Mouse (Mus musculus): ENCODE results near the gene Osbp2.

The Osbp2 gene

GRCm38 (mm10) chr11:3862661-3863453 lies 846 bp downstream of the Osbp2 start:
- no peak for DNase-seq (ENCODE audit: low spot score in 2 of 2)

DNA sequence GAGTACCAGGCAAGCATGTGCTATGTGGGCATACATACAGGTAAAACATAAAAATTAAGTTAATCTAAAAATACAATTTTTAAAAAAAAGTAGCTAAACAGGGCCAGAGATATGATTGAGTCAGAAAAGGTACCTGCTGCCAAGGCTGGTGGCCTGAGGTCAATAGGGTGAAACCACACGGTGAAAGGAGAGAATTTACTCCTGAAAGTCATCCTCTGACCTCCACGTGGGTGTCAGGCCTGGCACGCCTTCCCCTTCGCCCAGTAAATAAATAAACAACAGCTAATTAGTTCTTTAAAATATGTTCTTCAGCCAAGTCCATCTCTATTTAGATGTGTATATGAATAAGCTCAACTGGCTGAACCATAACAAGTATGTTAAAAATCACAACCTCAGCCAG lies 3.3 kb downstream of the Osbp2 start:
- no peak for DNase-seq (ENCODE audit: low spot score in 2 of 2)

- no peak for DNase-seq (ENCODE audit: low spot score in 2 of 2)
Measured at GRCm38 (mm10) chr11:3859778-3860177, 3.9 kb downstream of the Osbp2 start.

DNA sequence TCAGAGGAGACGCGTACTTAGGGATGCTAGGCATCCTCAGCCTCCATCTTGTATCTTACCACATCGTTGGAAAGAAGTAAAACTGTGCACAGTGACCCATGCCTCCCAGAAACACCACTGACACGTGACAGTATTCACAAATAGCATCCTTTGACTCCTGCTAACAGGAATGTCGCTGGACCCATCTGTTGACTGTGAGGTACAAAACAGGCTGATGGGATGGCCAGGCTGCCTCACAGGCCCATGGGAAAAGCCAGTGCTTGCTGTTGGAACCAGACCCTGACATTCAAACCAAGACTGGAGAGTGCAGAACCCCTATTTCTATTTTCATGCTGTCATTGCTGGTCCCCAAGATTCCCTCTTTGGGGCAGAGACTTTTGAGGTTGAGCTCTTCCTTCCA lies 5.8 kb downstream of the Osbp2 start:
- DNase-seq (ENCODE audit: low spot score in 2 of 2): no peak

- DNase-seq (ENCODE audit: low spot score in 2 of 2): peak in 1 of 2 experiments; percentile 48
Measured at GRCm38 (mm10) chr11:3855846-3856245, 7.9 kb downstream of the Osbp2 start.

DNA sequence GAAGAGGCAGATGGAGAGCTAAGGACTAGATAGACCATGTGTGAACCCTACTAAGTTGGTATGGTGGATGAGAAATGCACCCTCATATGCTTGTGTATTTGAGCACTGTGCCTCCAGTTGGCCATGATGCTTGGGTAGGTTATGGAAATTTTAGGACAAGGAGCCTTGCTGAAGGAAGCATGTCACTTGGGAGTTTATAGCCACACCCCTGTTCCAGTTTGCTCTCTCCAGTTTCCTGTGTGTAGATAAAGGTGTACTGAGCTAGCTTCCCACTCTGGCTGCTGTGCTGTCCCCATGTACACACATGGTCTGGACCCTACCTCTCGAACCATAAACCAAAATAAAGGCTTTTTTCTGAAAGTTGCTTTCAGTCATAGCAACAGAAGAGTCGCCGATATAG lies 9.5 kb downstream of the Osbp2 start:
- no peak for DNase-seq (ENCODE audit: low spot score in 2 of 2)

GRCm38 (mm10) chr11:3853481-3854034 lies 10.1 kb downstream of the Osbp2 start:
- DNase-seq (ENCODE audit: low spot score in 2 of 2): peak; percentile 77 to 84

GRCm38 (mm10) chr11:3853031-3853430 lies 10.7 kb downstream of the Osbp2 start:
- DNase-seq (ENCODE audit: low spot score in 2 of 2): no peak

GRCm38 (mm10) chr11:3851872-3852271 lies 11.8 kb downstream of the Osbp2 start:
- peak in 1 of 2 experiments; percentile 49 for DNase-seq (ENCODE audit: low spot score in 2 of 2)

DNA sequence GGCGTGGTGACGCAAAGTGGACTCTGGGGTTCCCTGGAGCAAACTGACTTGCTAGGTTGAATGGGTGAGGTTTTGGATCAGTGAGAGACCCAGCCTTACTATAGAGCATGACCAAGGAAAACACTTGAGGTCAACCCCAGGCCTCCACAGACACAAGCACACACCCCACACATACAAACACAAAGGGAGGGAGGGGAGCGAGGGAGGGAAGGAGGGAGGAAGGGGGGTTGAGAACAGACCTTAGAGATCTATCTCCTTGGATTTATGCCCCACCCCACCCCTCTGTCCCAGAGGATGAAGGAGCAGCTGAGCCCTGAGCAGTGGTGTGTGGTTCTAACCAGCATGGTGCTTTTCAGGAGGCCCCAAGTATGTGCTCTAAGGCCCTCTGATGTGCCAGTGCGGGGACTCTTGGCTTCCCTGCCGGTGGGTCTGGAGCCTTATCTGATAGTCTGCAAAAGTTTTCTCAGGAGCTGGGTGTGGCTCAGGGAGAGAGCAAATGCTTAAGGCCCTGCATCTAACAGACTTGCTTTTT lies 12.9 kb downstream of the Osbp2 start:
- no peak for DNase-seq (ENCODE audit: low spot score in 2 of 2)

- peak; percentile 68 for DNase-seq (ENCODE audit: low spot score in 2 of 2)
Measured at GRCm38 (mm10) chr11:3850315-3850614, 13.4 kb downstream of the Osbp2 start.

- no peak for DNase-seq (ENCODE audit: low spot score in 2 of 2)
Measured at GRCm38 (mm10) chr11:3849469-3850314, 14.0 kb downstream of the Osbp2 start.

DNA sequence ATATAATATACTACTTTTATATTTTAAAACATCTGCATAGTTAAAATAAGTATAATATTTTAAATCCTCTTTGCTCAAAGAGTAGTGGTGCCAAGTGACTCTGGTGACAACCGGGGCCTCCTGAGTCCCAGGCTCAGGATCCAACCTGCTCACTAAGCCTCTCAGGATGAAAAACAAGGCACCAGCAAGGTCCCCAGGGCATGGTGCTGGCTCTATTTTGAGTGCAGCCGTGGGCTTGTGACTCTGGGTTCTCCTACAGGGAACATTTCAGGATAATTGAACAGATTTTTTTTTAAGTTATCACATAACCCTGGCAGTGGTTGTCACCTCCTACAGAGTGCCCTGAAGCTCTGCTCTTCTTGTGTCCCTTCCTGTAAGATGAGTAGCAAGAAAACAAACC lies 17.4 kb downstream of the Osbp2 start:
- DNase-seq (ENCODE audit: low spot score in 2 of 2): no peak

DNA sequence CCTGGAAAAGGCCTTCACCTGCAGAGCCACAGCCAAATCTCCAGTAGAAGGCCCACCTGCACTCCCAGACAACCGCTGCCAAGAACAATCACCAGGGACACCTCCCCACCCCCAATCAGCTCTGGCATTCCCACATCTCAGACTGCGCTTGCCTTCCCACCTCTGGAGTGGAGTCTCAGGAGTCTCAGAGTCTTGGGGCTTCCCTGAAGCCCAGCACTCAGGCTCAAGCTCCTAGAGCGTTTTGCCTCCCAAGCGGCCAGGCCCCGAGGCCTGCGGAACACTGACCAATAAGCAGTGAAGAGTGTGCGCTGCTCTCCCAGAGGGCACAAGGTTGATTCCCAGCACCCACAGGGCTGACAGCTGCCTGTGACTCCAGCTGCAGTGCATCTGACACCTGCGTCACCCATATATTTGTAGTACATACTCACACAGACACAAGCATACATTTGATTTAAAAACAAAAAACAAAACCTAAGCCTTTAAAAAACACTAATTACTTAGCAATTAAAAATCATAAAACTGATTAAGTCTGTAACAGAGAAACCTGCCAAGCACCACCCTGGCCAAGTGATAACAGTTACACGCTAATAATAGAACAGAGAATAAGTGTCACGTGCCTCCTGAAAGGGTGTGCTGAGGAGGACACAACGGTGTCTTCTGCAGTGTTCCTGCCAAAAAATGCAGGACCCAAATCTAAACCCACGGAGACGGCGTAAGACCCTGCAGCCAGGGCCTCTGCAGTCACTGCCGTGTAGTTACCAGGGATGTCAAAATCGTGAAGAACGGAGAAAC lies 19.6 kb downstream of the Osbp2 start:
- DNase-seq (ENCODE audit: low spot score in 2 of 2): no peak

DNA sequence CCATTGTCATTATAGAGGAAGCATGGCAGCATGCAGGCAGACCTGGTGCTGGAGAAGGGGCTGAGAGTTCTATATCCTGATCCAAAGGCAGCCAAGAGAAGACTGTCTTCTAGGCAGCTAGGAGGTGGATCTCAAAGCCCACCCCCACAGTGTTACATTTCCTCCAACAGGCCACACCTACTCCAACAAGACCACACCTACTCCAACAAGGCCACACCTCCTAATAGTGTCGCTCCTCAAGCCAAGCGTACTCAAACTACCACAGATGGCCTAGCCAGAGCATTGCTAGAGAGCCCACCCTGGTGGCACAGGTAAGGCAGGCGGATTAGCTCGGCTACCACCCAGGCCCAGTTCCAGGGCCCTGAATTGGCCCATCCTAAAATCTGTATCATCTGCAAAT lies 28.4 kb downstream of the Osbp2 start:
- no peak for DNase-seq (ENCODE audit: low spot score in 2 of 2)

DNA sequence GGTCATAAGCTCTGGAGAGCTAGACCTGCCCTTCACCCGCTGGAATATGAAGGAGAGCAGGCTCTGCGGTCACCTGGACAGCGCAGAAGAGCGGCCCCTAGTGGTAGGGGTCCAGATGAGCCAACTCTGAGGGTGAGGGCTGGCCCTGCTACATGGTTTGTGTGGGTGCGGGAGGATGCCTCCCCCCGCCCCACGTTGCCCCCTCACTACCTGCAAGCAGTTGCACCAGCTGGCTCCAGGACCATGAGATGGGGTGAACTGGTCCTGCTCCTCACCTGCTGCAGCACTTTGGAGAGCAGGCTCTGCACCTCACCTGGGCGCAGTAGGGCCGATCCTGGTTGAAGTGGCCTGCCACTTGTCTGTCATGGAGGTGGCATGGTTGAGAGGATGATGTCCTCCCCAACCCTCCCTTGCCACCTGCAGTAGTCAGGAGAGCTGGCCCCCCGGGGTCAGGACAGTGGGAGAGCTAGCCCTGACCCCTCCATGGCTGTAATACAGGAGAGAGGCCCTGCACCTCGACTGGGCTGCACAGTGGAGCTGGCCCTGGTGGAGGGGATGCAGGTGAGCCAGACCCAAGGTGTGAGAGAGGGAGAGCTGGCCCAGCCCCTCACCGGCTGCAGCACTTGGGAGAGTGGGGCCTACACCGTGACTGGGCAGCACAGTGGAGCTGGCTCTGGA lies 29.1 kb downstream of the Osbp2 start:
- DNase-seq (ENCODE audit: low spot score in 2 of 2): no peak

- DNase-seq (ENCODE audit: low spot score in 2 of 2): peak in 1 of 2 experiments; percentile 37
Measured at GRCm38 (mm10) chr11:3833544-3834420, 29.9 kb downstream of the Osbp2 start.

GRCm38 (mm10) chr11:3832193-3832901 lies 31.4 kb downstream of the Osbp2 start:
- peak in 1 of 2 experiments; percentile 65 for DNase-seq (ENCODE audit: low spot score in 2 of 2)

DNA sequence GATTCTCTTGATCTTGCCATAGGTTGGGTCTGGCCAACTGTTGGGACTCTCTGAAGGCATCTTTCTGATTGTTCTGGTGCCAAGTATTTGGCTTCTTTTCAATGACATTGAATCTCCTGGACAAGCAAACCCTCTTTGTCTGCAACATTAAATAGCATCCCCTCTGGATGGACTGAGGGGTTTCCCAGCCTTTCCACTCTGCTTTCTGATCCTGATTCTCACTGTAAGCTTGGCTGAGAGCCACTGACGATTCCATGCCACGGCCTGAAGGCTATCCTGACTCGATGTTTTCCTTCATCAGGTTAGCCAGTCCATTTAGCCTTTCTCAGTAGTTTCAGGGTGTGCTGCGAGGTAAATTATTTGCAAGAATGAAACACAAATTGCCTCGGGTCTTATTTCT lies 34.0 kb downstream of the Osbp2 start:
- no peak for DNase-seq (ENCODE audit: low spot score in 2 of 2)

Measured in frontal cortex, postnatal 36 days (tissue).